Comparison of ENCODE assay signal across 8 mouse cellular contexts in genomic region chr5:115155156-115155631, GRCm38 (mm10). TPM values are rescaled to one million over a fixed set of nuclear protein-coding genes. Genes with fewer than 3 reads are reported as not detected.
DNase-seq lines count a peak whose midpoint lies in the region; ATAC-seq and TF ChIP-seq lines count a peak whose summit lies in the region.

No protein-coding gene starts in this region.

- WGBS in embryonic facial prominence, embryonic 11.5 days = 73% methylated on average over 13 of the region's 13 CpGs
- WGBS in hindbrain, embryonic 16.5 days = 65% methylated on average over 13 of the region's 13 CpGs
- WGBS in midbrain, postnatal 0 days = 70% methylated on average over 13 of the region's 13 CpGs

- H3K27ac ChIP-seq in layer of hippocampus, adult 2 months = 0 out of 2 replicates have a peak overlapping the region, but pooled peaks have one; percentile 43
- H3K27ac ChIP-seq in embryonic facial prominence, embryonic 11.5 days (replicated peaks; ENCODE audit: low read depth, low read length) = no peak overlapping the region
- no peak overlapping the region for H3K27ac ChIP-seq in hindbrain, embryonic 16.5 days (ENCODE audit: low read depth, low read length)
- no peak overlapping the region for H3K27ac ChIP-seq in midbrain, postnatal 0 days (ENCODE audit: low read depth, low read length)

- TF ChIP-seq CTCF in layer of hippocampus, adult 2 months (conservative IDR thresholded peaks at IDR 0.05) = no peak
- TF ChIP-seq CTCF in midbrain, postnatal 0 days (IDR thresholded peaks at IDR 0.05) = no peak

- no peaks in the 10 kb centered on the region for H3K9me3 ChIP-seq in embryonic facial prominence, embryonic 11.5 days (replicated peaks; ENCODE audit: control insufficient read depth, low read length)
- H3K9me3 ChIP-seq in hindbrain, embryonic 16.5 days (ENCODE audit: control insufficient read depth, low read length) = no peaks in the 10 kb centered on the region
- no peaks in the 10 kb centered on the region for H3K9me3 ChIP-seq in midbrain, postnatal 0 days (ENCODE audit: low read length)

- peaks cover 4% of the 10 kb centered on the region for H3K36me3 ChIP-seq in embryonic facial prominence, embryonic 11.5 days (replicated peaks; ENCODE audit: control insufficient read depth, insufficient read depth, low read depth, low read length)
- peaks cover 7% of the 10 kb centered on the region for H3K36me3 ChIP-seq in hindbrain, embryonic 16.5 days (ENCODE audit: control insufficient read depth, insufficient read depth, low read length)
- H3K36me3 ChIP-seq in midbrain, postnatal 0 days (ENCODE audit: insufficient read depth, low read length) = peaks cover 7% of the 10 kb centered on the region

- peak overlapping the region; percentile 58 for H3K4me2 ChIP-seq in embryonic facial prominence, embryonic 11.5 days (ENCODE audit: low read depth, low read length)
- peak overlapping the region; percentile 96 for H3K4me2 ChIP-seq in hindbrain, embryonic 16.5 days (ENCODE audit: low read length)
- peak overlapping the region; percentile 93 for H3K4me2 ChIP-seq in midbrain, postnatal 0 days (ENCODE audit: low read depth, low read length, poor library complexity, severe bottlenecking)

- H3K4me3 ChIP-seq in layer of hippocampus, adult 2 months = peak overlapping the region; percentile 24; the same call in 1 of the 2 replicates
- no peak overlapping the region for H3K4me3 ChIP-seq in embryonic facial prominence, embryonic 11.5 days (ENCODE audit: low read depth, low read length)
- no peak overlapping the region; the same call in 1 of the 2 replicates for H3K4me3 ChIP-seq in hindbrain, embryonic 16.5 days (ENCODE audit: low read length)
- no peak overlapping the region for H3K4me3 ChIP-seq in midbrain, postnatal 0 days (ENCODE audit: low read depth, low read length)

- no peak for ATAC-seq in embryonic facial prominence, embryonic 11.5 days (replicated peaks; ENCODE audit: insufficient number of reproducible peaks, low FRiP score, low TSS enrichment, low read depth)
- no peak for ATAC-seq in hindbrain, embryonic 16.5 days
- ATAC-seq in midbrain, postnatal 0 days (ENCODE audit: low FRiP score) = no peak

- no peaks in the 10 kb centered on the region for H3K27me3 ChIP-seq in embryonic facial prominence, embryonic 11.5 days (ENCODE audit: control insufficient read depth, insufficient read depth, low read length)
- no peaks in the 10 kb centered on the region for H3K27me3 ChIP-seq in hindbrain, embryonic 16.5 days (replicated peaks; ENCODE audit: control insufficient read depth, insufficient read depth, low read length)
- H3K27me3 ChIP-seq in midbrain, postnatal 0 days (ENCODE audit: insufficient read depth, low read length) = no peaks in the 10 kb centered on the region

- H3K9ac ChIP-seq in embryonic facial prominence, embryonic 11.5 days (replicated peaks; ENCODE audit: low read length) = peak overlapping the region; percentile 47; the same call in 1 of the 2 replicates
- no peak overlapping the region; the same call in 1 of the 2 replicates for H3K9ac ChIP-seq in hindbrain, embryonic 16.5 days (ENCODE audit: low read depth, low read length)
- 0 out of 2 replicates have a peak overlapping the region, but pooled peaks have one; percentile 33 for H3K9ac ChIP-seq in midbrain, postnatal 0 days (replicated peaks; ENCODE audit: low read length, poor library complexity, severe bottlenecking)

- DNase-seq in layer of hippocampus, adult 2 months (ENCODE audit: low spot score in 2 of 2) = no peak
- DNase-seq in layer of hippocampus, adult 11-12 months (ENCODE audit: low spot score) = no peak
- no peak for DNase-seq in embryonic facial prominence, embryonic 11.5 days (ENCODE audit: low spot score)
- DNase-seq in midbrain, postnatal 0 days (ENCODE audit: low spot score) = no peak
- DNase-seq in natural killer cell, adult 2 months (ENCODE audit: low spot score in 2 of 2) = no peak
- DNase-seq in adrenal gland, postnatal 14 days = no peak
- no peak for DNase-seq in layer of hippocampus, postnatal 10 days (ENCODE audit: low spot score in 2 of 2)

- peaks cover 4% of the 10 kb centered on the region for H3K4me1 ChIP-seq in embryonic facial prominence, embryonic 11.5 days (ENCODE audit: control insufficient read depth, insufficient read depth, low read length)
- H3K4me1 ChIP-seq in hindbrain, embryonic 16.5 days (ENCODE audit: control insufficient read depth, insufficient read depth, low read depth, low read length) = peaks cover 33% of the 10 kb centered on the region
- peaks cover 15% of the 10 kb centered on the region; the same call in 1 of the 2 replicates for H3K4me1 ChIP-seq in midbrain, postnatal 0 days (ENCODE audit: insufficient read depth, low read length)

RNA-seq across cellular contexts. Expression of gene Mlec, which starts 2.8 kb away (rescaled TPM):
- total RNA-seq in layer of hippocampus, adult 2 months (2021) = 10 to 100 TPM; 75.7 to 84.7 TPM
- polyA plus RNA-seq in embryonic facial prominence, embryonic 11.5 days (2014; fragmentation: Nextera tagmentation; extraction: Ambion mirVana) = 36.6 and 37.5 TPM in 2 replicates
- polyA plus RNA-seq in hindbrain, embryonic 16.5 days (2015; fragmentation: Nextera tagmentation; extraction: Ambion mirVana) = 23.8 and 31.5 TPM in 2 replicates
- total RNA-seq in midbrain, postnatal 0 days (2014; rRNA removed) = 61.7 and 64.6 TPM in 2 replicates
- 11.4 and 16.2 TPM in 2 replicates for polyA plus RNA-seq in midbrain, postnatal 0 days (2015; fragmentation: Nextera tagmentation; extraction: Ambion mirVana)
- 140 and 144 TPM in 2 replicates for total RNA-seq in adrenal gland, postnatal 14 days (2021)
- 10 to 100 TPM; 75.1 to 78.2 TPM for total RNA-seq in layer of hippocampus, postnatal 10 days (2021)

RNA-seq across cellular contexts. Expression of gene Unc119b, which starts 20.4 kb away (rescaled TPM):
- 10 to 100 TPM; 25.9 to 28.0 TPM for total RNA-seq in layer of hippocampus, adult 2 months (2021)
- 49.6 and 53.0 TPM in 2 replicates for polyA plus RNA-seq in embryonic facial prominence, embryonic 11.5 days (2014; fragmentation: Nextera tagmentation; extraction: Ambion mirVana)
- polyA plus RNA-seq in hindbrain, embryonic 16.5 days (2015; fragmentation: Nextera tagmentation; extraction: Ambion mirVana) = 31.5 and 36.8 TPM in 2 replicates
- 28.4 and 30.0 TPM in 2 replicates for total RNA-seq in midbrain, postnatal 0 days (2014; rRNA removed)
- polyA plus RNA-seq in midbrain, postnatal 0 days (2015; fragmentation: Nextera tagmentation; extraction: Ambion mirVana) = 16.9 and 18.4 TPM in 2 replicates
- total RNA-seq in adrenal gland, postnatal 14 days (2021) = 36.9 and 42.8 TPM in 2 replicates
- 10 to 100 TPM; 26.7 to 29.8 TPM for total RNA-seq in layer of hippocampus, postnatal 10 days (2021)

RNA-seq across cellular contexts. Expression of gene Acads, which starts 36.0 kb away (rescaled TPM):
- 1 to 10 TPM; 6.5 to 7.3 TPM for total RNA-seq in layer of hippocampus, adult 2 months (2021)
- polyA plus RNA-seq in embryonic facial prominence, embryonic 11.5 days (2014; fragmentation: Nextera tagmentation; extraction: Ambion mirVana) = 27.7 and 31.8 TPM in 2 replicates
- 20.7 and 22.0 TPM in 2 replicates for polyA plus RNA-seq in hindbrain, embryonic 16.5 days (2015; fragmentation: Nextera tagmentation; extraction: Ambion mirVana)
- 16.5 and 17.4 TPM in 2 replicates for total RNA-seq in midbrain, postnatal 0 days (2014; rRNA removed)
- polyA plus RNA-seq in midbrain, postnatal 0 days (2015; fragmentation: Nextera tagmentation; extraction: Ambion mirVana) = 13.4 and 14.1 TPM in 2 replicates
- 308 and 317 TPM in 2 replicates for total RNA-seq in adrenal gland, postnatal 14 days (2021)
- 1 to 10 TPM; 6.8 to 9.9 TPM for total RNA-seq in layer of hippocampus, postnatal 10 days (2021)

RNA-seq across cellular contexts. Expression of gene Cabp1, which starts 39.0 kb away (rescaled TPM):
- 100 to 1,000 TPM; 124 to 129 TPM for total RNA-seq in layer of hippocampus, adult 2 months (2021)
- polyA plus RNA-seq in embryonic facial prominence, embryonic 11.5 days (2014; fragmentation: Nextera tagmentation; extraction: Ambion mirVana) = 2.4 and 2.7 TPM in 2 replicates
- 6.5 and 11.6 TPM in 2 replicates for polyA plus RNA-seq in hindbrain, embryonic 16.5 days (2015; fragmentation: Nextera tagmentation; extraction: Ambion mirVana)
- 15.5 and 29.8 TPM in 2 replicates for total RNA-seq in midbrain, postnatal 0 days (2014; rRNA removed)
- polyA plus RNA-seq in midbrain, postnatal 0 days (2015; fragmentation: Nextera tagmentation; extraction: Ambion mirVana) = 11.1 and 12.7 TPM in 2 replicates
- total RNA-seq in adrenal gland, postnatal 14 days (2021) = 9.9 and 11.1 TPM in 2 replicates
- 10 to 100 TPM; 78.5 to 79.5 TPM for total RNA-seq in layer of hippocampus, postnatal 10 days (2021)

RNA-seq across cellular contexts. Expression of gene Gm10401, which starts 57.1 kb away (rescaled TPM):
- not detected for total RNA-seq in layer of hippocampus, adult 2 months (2021)
- 24.6 and 26.3 TPM in 2 replicates for polyA plus RNA-seq in embryonic facial prominence, embryonic 11.5 days (2014; fragmentation: Nextera tagmentation; extraction: Ambion mirVana)
- polyA plus RNA-seq in hindbrain, embryonic 16.5 days (2015; fragmentation: Nextera tagmentation; extraction: Ambion mirVana) = 32.2 and 35.9 TPM in 2 replicates
- total RNA-seq in midbrain, postnatal 0 days (2014; rRNA removed) = not detected in 2 replicates
- polyA plus RNA-seq in midbrain, postnatal 0 days (2015; fragmentation: Nextera tagmentation; extraction: Ambion mirVana) = 42.9 and 44.1 TPM in 2 replicates
- not detected in 2 replicates for total RNA-seq in adrenal gland, postnatal 14 days (2021)
- not detected for total RNA-seq in layer of hippocampus, postnatal 10 days (2021)

Comparison
In these comparisons a context has a peak if more than half of its experiments do, and no peak if none do; other contexts are left out.
1. RNA of gene Acads, which starts 36.0 kb away (total RNA-seq): 308 to 317 TPM in adrenal gland, postnatal 14 days; 16.5 to 17.4 TPM in midbrain, postnatal 0 days, 6.8 to 9.9 TPM in layer of hippocampus, postnatal 10 days and 6.5 to 7.3 TPM in layer of hippocampus, adult 2 months; every median in the first group is over 10 times any median in the second.
2. Peak in every context shown above with its lines, with median percentiles within 50 percentile points of each other: H3K4me2 ChIP-seq.